Mouse (Mus musculus) neural tube, embryonic 10.5 days (tissue): ENCODE data around the gene 2010111I01Rik.
"Not testable (repeated sequence)": the region's sequence is repeated elsewhere in the genome, so short reads cannot be mapped to it uniquely, and the experiment has no call there.

Source experiments
- DNase-seq: peaks from one replicate; pipeline ENCODE4 v3.0.0-alpha.2; 2017; ENCODE audit warnings: low spot score; ENCODE audit errors: extremely low spot score

Gene 2010111I01Rik

DNA sequence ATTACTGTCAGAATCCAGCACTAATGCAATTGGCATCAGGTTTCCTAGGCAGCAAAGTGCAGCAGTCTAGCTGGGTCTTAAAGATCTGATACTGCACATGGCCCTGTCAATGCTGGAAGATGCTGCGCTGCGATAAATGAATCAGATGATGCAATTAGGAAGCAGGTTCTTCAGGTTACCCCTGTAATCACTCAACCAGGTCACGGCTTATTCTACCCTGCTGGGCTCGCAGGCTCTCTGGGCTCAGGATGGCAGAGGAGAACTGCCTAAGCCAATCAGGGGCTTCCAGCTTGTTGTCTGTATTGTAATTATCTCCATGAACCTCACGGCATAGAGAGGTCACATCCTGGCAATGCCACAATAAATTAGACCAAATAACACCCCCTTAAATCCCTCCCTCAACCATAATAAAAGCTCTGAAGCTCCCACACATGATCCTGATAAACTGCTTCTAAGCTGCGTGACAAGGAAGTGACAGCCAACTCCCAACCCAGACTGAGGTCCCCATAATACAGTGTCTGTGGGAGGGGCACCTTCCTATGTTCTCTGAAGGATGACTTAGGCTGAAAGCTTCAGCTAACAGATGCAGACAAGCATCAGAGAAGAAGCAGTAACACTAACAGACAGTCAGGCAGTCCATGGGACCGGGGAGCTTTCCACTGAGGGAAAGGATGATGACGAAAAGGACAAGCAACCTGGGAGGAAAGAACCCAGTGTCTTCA is 372.7 kb downstream of the 2010111I01Rik start:
- DNase-seq: no peak

DNA sequence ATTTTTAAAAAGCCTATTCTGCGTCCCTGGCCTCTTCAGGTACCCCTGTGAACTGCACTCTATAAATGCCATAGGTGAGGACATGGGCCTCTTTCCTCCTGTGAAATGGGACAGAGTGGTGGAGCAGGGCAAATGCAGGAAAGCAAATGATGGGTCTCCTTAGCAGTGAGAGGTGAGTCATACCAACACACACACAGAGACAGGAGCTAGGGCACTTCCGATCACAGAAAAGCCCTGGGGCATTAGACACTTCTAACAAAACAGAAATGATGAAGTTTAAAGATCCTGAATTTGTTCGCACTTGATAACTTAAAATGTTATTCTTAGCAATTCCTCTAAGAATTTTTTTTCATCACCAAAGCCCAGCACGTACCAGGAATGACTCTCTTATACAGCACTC is 375.3 kb downstream of the 2010111I01Rik start:
- DNase-seq: no peak

DNA sequence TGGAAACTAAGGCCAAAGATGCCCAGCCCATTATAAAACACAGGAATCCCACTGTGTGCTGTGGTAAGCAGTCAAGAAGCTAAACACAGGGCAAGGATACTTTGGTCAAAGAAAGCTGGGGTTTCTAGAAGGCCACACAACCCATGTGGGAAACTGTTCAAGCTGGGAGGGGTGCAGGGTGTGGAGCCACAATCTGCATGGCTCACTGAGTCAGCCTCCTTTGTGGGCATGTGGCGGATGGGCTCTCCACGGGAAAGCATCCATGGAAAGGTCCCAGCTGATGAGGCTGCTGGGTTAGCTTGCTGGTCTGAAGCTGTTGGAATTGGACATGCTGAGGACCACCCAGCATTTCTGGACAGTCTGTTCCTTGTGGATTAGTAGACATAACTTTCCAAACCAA is 378.1 kb downstream of the 2010111I01Rik start:
- no peak for DNase-seq

DNA sequence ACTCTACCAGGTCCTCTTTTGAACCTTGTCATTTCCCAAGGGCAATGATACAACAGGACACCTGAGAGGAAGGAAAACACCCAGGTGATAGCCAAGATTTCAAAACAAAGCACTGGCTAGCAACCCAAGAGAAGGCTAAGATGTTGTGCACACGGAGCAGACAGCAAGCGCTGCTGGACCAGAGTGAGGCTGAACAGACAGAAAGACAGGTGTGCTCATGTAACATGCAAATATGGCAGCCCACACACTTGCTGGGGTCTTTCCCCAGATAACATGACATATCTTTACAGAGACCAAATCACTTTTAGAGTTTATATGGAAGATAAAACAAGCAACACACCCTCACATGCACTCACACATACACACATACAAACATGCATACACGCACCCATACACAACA is 379.8 kb downstream of the 2010111I01Rik start:
- no peak for DNase-seq

DNA sequence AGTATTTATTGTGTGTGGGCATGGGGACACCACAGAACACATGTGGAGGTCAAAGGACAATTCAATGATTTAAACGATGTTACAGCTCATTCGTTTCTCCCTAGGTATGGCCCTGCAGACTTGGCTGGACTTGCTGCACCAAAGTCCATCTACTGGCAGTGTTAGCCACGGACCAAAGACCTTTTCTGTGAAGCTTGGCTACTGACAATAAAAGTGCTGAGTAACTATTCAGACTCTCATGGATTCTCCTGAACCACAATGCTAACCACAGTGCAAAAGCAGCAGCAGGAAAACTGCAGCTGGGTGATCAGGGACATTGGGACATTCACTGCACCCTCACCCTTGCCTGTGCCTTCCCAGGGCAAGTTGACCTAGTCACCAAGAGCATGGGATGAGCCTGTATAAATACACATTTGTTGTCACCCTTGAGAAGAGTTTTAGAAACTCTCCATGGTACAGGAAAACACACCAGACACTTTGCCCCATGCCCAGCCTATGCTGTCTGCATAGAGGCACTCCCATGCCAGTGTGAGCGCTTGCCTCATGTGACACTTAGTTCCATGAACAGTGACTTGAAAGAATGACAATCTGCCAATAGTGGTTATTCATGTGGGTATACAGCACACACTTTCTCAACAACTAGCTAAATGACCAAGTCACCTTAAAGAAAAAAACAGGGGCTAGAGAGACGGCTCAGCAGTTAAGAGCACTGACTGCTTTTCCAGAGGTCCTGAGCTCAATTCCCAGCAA is 381.0 kb downstream of the 2010111I01Rik start:
- no peak for DNase-seq

DNA sequence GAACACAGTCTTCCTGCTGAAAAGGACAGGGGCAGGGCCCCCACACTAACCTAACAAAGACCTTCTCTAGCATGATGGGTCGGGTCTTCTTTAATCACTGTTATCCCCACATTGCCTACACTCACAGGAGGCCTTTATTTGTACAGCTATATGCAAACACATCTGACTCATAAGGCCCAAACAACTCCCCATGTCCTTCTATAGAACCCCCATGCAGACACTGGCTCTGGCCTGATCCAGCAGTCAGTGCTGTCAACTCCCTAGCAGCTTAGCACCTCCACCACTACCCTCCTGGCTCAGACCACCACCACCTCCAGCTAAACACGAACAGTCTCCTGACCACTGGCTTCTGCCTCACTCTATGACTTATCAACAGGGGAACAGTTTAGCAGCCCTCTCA is 382.9 kb downstream of the 2010111I01Rik start:
- no peak for DNase-seq

DNA sequence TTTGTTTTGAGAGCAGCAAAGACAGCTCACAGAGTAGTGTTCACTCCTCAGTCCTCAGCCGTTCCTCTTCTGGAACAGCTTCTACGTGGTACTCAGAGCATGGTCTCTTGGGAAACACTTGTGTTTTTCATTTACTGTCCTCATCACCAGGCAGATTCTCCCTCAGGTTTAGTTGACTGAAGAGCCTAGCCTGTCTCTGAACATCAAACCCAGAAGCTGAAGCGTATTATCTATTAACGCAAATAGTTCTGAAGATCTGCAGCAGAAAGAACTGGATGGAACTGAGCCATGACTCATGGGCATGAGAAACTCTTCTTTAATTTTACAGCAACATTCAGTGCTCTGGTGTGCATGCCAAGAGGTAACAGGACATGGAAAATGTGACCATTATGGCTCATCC is 385.4 kb downstream of the 2010111I01Rik start:
- no peak for DNase-seq

DNA sequence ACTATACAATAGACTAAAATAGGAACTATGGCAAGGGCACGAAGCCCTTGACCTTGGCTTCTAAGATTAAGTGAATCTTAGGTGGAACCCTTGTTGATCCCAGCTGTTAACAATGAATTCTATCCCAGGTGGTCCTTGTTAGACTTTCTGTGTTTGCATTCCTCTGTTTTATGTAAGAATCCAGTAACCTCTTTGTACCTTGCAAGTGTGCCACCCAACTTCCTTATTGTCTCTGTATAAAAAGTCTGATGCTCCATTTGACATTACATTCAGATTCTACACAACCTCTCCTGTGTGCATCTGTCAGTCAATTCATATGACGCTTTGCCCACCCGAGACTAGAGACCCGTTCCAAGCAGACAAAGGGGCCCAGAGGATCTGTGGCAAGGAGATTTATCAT is 388.6 kb downstream of the 2010111I01Rik start:
- not testable (repeated sequence) for DNase-seq

DNA sequence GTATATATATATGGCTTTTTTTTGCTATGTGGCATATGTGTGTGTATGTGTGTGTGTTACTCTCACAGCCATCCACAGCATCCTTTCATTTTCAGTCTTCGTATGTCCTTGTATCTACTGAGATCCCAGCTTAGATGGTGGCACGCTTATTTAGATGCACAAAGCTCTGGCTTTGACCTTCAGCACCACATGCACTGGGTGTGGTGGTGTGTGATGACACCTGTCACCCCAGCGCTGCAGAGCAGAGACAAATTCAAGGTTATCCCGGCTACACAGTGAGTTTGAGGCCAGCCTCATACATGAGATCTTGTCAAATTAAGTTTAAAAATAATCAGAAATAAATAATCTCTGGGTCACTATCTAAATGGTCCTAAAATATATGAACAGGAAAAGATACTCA is 391.4 kb downstream of the 2010111I01Rik start:
- DNase-seq: no peak

DNA sequence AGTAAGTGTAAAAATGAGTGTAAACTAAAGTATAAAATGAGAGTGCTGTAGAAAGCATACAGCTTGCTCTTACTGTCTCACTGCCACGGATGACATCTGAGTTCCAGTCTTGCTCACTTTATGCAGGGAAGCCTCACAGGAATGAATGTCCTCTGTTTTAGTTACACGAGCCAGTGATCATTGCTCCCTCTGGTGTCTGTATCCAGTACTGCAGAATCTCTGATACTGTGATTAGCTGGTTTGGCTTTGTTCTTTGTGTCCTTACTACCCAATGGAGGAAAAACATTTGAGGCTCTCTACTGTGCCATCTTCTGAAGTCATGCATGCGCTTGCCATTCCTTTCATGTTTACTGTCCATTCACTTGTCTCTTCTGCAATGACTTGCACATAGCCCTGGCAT is 391.9 kb downstream of the 2010111I01Rik start:
- DNase-seq: peak; percentile 54

DNA sequence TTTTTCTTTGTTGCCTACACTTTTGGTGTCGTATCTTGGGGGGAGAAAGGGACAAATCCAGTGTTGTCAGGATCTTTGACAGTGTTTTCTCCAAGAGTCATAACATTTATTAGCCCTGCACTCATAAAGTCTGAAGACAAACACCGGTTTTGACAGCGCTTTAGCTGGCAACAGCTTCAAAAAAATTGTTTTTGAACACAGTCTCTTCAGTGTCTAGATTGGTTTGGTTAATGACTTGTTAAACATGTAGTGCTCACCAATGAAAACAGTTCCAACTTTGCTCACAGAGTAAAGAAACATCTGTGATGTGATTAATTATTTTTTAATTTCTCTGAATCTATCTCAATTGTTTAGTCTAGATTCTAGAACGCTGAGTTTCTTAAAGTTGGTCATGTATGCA is 394.7 kb downstream of the 2010111I01Rik start:
- no peak for DNase-seq

DNA sequence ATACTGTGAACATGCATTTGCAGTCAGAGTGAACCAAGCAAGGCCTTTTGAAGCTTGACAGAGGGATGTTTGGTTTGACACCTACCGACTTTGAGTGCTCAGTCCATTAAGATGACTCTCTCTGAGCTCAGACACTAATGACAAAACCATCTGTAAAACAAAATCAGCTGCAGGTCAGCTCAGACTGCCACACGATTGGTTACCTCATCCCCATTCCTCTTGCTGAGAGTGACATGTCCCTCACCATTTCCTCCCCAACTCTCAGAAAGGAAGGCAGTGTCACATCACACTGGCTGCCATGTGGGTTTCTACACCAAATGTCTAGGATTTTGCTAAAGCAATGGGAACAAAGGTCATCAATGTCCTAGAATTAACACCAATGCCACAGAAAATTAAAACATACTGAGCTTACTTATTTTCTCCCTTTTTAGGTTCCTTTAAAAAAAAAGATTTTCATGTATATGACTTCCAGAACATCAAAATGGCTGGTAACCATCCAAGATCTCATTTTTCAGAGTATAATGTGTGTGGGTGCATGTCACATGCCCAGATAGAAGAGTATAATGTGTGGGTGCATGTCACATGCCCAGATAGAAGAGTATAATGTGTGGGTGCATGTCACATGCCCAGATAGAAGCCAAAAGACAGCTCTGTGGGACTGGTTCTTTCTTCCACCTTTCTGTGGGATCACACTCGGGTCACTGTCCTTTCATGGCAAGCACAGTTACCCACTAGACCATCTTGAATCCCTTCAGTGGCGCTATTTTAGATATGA is 395.6 kb downstream of the 2010111I01Rik start:
- DNase-seq: no peak

DNA sequence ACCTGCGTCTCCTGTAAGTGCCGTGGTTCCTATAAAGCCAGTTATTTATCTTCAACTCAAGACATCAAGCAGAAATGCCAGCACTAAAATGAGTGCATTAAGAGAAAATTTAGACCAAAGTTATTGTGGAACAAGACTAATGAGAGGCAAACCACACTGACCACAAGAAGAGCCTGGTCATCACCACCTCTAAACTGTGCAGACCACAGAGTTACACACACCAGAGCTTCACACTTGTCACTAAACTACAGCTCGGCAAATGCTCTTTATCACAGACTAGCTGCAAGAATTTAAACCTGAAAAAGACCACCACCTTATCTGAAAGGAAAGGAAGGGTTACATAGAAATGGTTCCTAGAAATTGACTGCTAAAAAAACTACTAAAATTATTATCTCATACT is 397.1 kb downstream of the 2010111I01Rik start:
- DNase-seq: no peak

DNA sequence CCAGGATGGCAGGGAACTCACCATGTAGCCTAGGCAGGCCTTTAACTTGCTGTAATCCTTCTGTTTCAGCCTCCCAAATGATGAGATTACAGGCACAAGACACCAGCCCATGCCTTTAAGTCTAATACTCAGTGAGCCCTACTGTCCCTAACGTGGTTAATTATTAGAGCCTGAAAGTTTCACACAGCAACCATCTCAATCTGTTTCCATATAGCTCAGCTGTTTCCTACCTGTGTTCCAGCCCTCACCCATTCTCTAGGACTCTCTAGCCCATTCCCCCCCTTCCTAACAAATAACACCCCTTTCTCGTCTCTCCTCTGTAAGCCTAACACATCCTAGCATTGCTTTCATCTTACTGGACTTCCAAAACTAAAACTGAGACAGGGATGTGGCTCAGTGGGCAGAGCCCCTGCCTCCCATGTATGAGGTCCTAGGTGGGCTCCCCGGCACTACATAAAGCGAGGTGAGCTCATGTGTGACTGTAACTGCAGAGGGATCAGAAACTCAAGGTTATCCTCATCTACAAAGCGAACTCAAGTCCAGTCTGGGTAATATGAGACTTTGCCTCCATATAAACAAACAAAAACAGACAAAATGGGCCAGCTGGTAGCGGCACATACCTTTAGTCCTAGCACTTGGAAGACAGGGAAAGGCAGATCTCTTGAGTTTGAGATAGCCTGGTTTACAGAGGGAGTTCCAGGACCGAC is 408.9 kb downstream of the 2010111I01Rik start:
- DNase-seq: no peak
